Mouse (Mus musculus): Measurements from ENCODE around the gene Eml2. TPM values are rescaled to one million over a fixed set of nuclear protein-coding genes. Genes with fewer than 3 reads are reported as not detected.

The Eml2 gene
- polyA plus RNA-seq, 1 experiment from 2014 or later: 2.8 TPM

DNA sequence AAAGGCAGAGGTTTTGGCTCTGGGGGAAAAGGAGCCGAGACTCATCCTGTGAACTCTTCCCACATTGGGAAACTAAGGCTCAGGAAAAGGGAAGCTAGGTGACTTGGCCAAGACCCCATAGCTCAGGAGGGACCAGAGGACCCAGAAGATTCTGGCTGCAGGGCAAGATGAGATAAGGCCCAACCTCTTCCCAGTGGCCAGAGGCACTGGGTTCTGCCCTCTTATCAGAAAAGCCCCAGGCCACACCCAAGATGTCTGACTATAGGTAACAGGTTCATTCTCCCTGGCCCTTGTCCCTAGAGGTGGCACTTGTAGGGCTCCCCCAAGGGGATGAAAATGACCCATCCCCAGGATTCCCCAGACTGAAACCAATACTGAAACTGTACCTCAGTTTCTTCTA lies 70.6 kb downstream of the Eml2 start:
- Histone ChIP-seq H3K27me3 (ENCODE audit: control insufficient read depth, insufficient read depth, low read length) (no peaks in the 10 kb centered on the region), H3K4me1 (ENCODE audit: control insufficient read depth, insufficient read depth, low read length) (no peaks in the 10 kb centered on the region), H3K27ac (ENCODE audit: low read depth, low read length) (no peak overlapping the region), H3K4me2 (replicated peaks; ENCODE audit: low read depth, low read length) (no peak overlapping the region), H3K9ac (ENCODE audit: low read depth, low read length) (no peak overlapping the region), H3K4me3 (ENCODE audit: low read length) (no peak overlapping the region), H3K36me3 (ENCODE audit: control insufficient read depth, insufficient read depth, low read length) (peaks cover 25% of the 10 kb centered on the region), H3K9me3 (ENCODE audit: control insufficient read depth, low read length) (no peaks in the 10 kb centered on the region)
- WGBS: 100% methylated on average over 1 of the region's 1 CpGs
- ATAC-seq (ENCODE audit: low FRiP score, low TSS enrichment): no peak

DNA sequence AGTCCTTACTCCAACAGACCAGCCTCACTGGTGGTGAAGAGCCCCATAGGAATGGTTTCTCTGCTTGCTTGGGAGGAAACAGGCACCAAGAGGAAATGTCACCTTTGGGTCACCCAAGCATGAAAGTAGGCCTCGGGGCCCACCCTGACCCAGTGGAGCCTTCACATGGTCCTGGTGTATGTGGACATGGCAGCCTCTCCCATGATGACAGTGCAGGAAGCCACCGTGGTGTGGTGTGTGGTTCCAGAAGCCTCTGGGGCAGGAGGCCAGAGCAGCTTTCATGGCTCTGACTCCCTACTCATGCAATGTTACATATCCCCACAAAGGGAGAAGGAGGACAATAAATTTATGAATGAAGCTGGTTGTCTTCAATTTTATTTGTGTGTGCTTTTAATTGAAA lies 71.3 kb downstream of the Eml2 start:
- H3K36me3 ChIP-seq (ENCODE audit: control insufficient read depth, insufficient read depth, low read length): peaks cover 25% of the 10 kb centered on the region
- H3K4me3 ChIP-seq (ENCODE audit: low read length): no peak overlapping the region
- no peaks in the 10 kb centered on the region for H3K9me3 ChIP-seq (ENCODE audit: control insufficient read depth, low read length)
- no peaks in the 10 kb centered on the region for H3K27me3 ChIP-seq (ENCODE audit: control insufficient read depth, insufficient read depth, low read length)
- WGBS: 79% methylated on average over 2 of the region's 2 CpGs
- no peak overlapping the region for H3K9ac ChIP-seq (ENCODE audit: low read depth, low read length)
- H3K27ac ChIP-seq (ENCODE audit: low read depth, low read length): no peak overlapping the region
- H3K4me1 ChIP-seq (ENCODE audit: control insufficient read depth, insufficient read depth, low read length): no peaks in the 10 kb centered on the region
- no peak overlapping the region for H3K4me2 ChIP-seq (replicated peaks; ENCODE audit: low read depth, low read length)
- no peak for ATAC-seq (ENCODE audit: low FRiP score, low TSS enrichment)

DNA sequence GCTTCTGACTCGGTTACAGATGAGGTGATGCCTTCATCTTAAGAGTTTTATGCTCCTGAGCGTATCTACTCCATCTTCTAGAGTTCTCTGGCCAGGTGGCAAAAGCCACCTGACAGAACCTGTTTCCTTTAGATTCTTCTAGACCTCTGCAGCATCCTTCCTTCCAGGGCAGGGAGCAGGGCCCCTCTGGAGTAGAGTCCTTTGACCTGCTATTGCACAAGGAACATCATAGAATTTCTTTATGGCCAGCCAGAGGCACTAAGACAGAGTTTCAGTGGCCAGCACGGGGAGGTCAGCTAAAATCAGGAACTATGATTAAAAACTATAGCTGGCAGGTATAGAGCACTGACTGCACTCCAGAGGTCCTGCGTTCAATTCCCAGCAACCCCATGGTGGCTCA lies 75.9 kb downstream of the Eml2 start:
- no peak for ATAC-seq (ENCODE audit: low FRiP score, low TSS enrichment)

DNA sequence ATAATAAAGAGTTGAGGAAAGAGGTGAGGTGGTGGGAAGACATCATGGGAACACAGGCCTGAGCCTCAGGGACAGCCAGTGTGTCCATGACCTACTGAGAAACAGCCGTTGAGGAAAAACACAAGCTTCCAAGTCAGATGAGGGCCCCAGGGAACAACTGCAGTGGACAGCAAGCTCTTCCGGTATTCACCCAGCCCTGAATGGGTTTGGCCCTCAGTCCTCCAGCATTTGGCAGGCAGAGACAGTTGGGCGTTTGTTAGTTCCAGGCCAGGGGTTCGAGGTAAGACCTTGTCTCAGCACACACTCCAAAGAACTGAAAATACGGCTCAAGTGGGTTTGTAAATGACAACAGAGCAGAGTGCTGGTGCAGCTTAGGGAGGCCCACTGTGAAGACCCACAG lies 77.2 kb downstream of the Eml2 start:
- WGBS: 70% methylated on average over 5 of the region's 5 CpGs
- Histone ChIP-seq H3K27me3 (ENCODE audit: control insufficient read depth, insufficient read depth, low read length) (no peaks in the 10 kb centered on the region), H3K9me3 (ENCODE audit: control insufficient read depth, low read length) (no peaks in the 10 kb centered on the region), H3K4me2 (replicated peaks; ENCODE audit: low read depth, low read length) (no peak overlapping the region), H3K9ac (ENCODE audit: low read depth, low read length) (no peak overlapping the region), H3K4me3 (ENCODE audit: low read length) (no peak overlapping the region), H3K27ac (ENCODE audit: low read depth, low read length) (no peak overlapping the region), H3K36me3 (ENCODE audit: control insufficient read depth, insufficient read depth, low read length) (peaks cover 33% of the 10 kb centered on the region), H3K4me1 (ENCODE audit: control insufficient read depth, insufficient read depth, low read length) (no peaks in the 10 kb centered on the region)
- ATAC-seq (ENCODE audit: low FRiP score, low TSS enrichment): no peak

More for the DNA sequence above, 75.9 kb downstream of the Eml2 start:
- no peak overlapping the region for H3K27ac ChIP-seq (ENCODE audit: low read depth, low read length)
- H3K9me3 ChIP-seq (ENCODE audit: control insufficient read depth, low read length): no peaks in the 10 kb centered on the region
- H3K4me1 ChIP-seq (ENCODE audit: control insufficient read depth, insufficient read depth, low read length): no peaks in the 10 kb centered on the region
- no peak overlapping the region for H3K9ac ChIP-seq (ENCODE audit: low read depth, low read length)
- no peak overlapping the region for H3K4me3 ChIP-seq (ENCODE audit: low read length)
- WGBS: 85% methylated on average over 4 of the region's 4 CpGs
- no peak overlapping the region for H3K4me2 ChIP-seq (replicated peaks; ENCODE audit: low read depth, low read length)
- H3K36me3 ChIP-seq (ENCODE audit: control insufficient read depth, insufficient read depth, low read length): peaks cover 25% of the 10 kb centered on the region
- H3K27me3 ChIP-seq (ENCODE audit: control insufficient read depth, insufficient read depth, low read length): no peaks in the 10 kb centered on the region

DNA sequence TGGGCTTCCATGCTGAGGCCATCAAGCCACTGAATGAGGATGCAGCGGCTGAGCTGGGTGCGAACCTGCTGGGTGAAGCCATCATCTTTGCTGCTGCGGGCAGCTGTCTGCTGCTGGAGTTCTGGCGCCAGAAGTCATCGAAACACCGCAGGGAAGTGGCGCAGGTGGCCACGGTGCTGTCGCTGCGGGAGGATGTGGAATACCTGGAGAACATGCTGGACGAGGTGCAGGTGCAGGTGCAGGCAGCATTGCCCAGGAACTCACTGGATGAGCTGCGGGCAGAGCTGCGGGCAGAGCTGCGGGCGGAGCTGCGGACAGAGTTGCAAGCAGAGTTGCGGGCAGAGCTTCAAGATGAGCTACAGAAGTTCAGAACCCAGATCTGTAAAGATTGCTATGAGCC lies 79.2 kb downstream of the Eml2 start:
- Histone ChIP-seq H3K4me3 (ENCODE audit: low read length) (no peak overlapping the region), H3K4me2 (replicated peaks; ENCODE audit: low read depth, low read length) (no peak overlapping the region), H3K9ac (ENCODE audit: low read depth, low read length) (no peak overlapping the region), H3K9me3 (ENCODE audit: control insufficient read depth, low read length) (no peaks in the 10 kb centered on the region), H3K4me1 (ENCODE audit: control insufficient read depth, insufficient read depth, low read length) (no peaks in the 10 kb centered on the region), H3K27ac (ENCODE audit: low read depth, low read length) (no peak overlapping the region), H3K27me3 (ENCODE audit: control insufficient read depth, insufficient read depth, low read length) (no peaks in the 10 kb centered on the region), H3K36me3 (ENCODE audit: control insufficient read depth, insufficient read depth, low read length) (peaks cover 53% of the 10 kb centered on the region)
- ATAC-seq (ENCODE audit: low FRiP score, low TSS enrichment): no peak
- 86% methylated on average over 17 of the region's 17 CpGs for WGBS

MicroRNAs within 50 kb of the gene (microRNA counts, 519-probe panel; counts per million panel counts)
- microRNA mmu-miR-330: not detected

Small RNA genes lying within 50 kb of the gene (microRNA-seq; reads per million reads assigned to microRNA genes)
- 268 reads per million, percentile 67 among the genes with 10 or more reads in this experiment for gene Mir330

Other genes starting within 250 kb of the Eml2 start
- not detected in 2 replicates for gene Nanos2, start 189.0 kb upstream of the Eml2 start, polyA plus RNA-seq (2014; fragmentation: Nextera tagmentation; extraction: Ambion mirVana)
- gene Mypop, start 185.2 kb upstream of the Eml2 start, polyA plus RNA-seq (2014; fragmentation: Nextera tagmentation; extraction: Ambion mirVana): 3.9 and 4.9 TPM in 2 replicates
- 28.6 and 30.3 TPM in 2 replicates for gene Irf2bp1, start 172.4 kb upstream of the Eml2 start, polyA plus RNA-seq (2014; fragmentation: Nextera tagmentation; extraction: Ambion mirVana)
- not detected in 2 replicates for gene Foxa3, start 152.9 kb upstream of the Eml2 start, polyA plus RNA-seq (2014; fragmentation: Nextera tagmentation; extraction: Ambion mirVana)
- gene Sympk, start 152.0 kb upstream of the Eml2 start, polyA plus RNA-seq (2014; fragmentation: Nextera tagmentation; extraction: Ambion mirVana): 26.7 and 39.4 TPM in 2 replicates
- not detected in 2 replicates for gene Rsph6a, start 121.7 kb upstream of the Eml2 start, polyA plus RNA-seq (2014; fragmentation: Nextera tagmentation; extraction: Ambion mirVana)
- gene Dmwd, start 100.2 kb upstream of the Eml2 start, polyA plus RNA-seq (2014; fragmentation: Nextera tagmentation; extraction: Ambion mirVana): 20.5 and 23.2 TPM in 2 replicates
- 12.1 and 14.9 TPM in 2 replicates for gene Dmpk, start 92.6 kb upstream of the Eml2 start, polyA plus RNA-seq (2014; fragmentation: Nextera tagmentation; extraction: Ambion mirVana)
- 13.3 and 13.6 TPM in 2 replicates for gene Six5, start 81.8 kb upstream of the Eml2 start, polyA plus RNA-seq (2014; fragmentation: Nextera tagmentation; extraction: Ambion mirVana)
- 2.3 and 4.5 TPM in 2 replicates for gene Gm4969, start 58.1 kb upstream of the Eml2 start, polyA plus RNA-seq (2014; fragmentation: Nextera tagmentation; extraction: Ambion mirVana)
- 5.7 and 10.0 TPM in 2 replicates for gene Fbxo46, start 56.6 kb upstream of the Eml2 start, polyA plus RNA-seq (2014; fragmentation: Nextera tagmentation; extraction: Ambion mirVana)
- gene Qpctl, start 27.1 kb upstream of the Eml2 start, polyA plus RNA-seq (2014; fragmentation: Nextera tagmentation; extraction: Ambion mirVana): 8.9 and 12.8 TPM in 2 replicates
- 155 and 205 TPM in 2 replicates for gene Snrpd2, start 26.7 kb upstream of the Eml2 start, polyA plus RNA-seq (2014; fragmentation: Nextera tagmentation; extraction: Ambion mirVana)
- 0.31 and 0.45 TPM in 2 replicates for gene Gipr, start 10.3 kb upstream of the Eml2 start, polyA plus RNA-seq (2014; fragmentation: Nextera tagmentation; extraction: Ambion mirVana)
- gene Gpr4, start 36.1 kb downstream of the Eml2 start, polyA plus RNA-seq (2014; fragmentation: Nextera tagmentation; extraction: Ambion mirVana): 2.4 and 3.4 TPM in 2 replicates
- gene Opa3, start 51.9 kb downstream of the Eml2 start, polyA plus RNA-seq (2014; fragmentation: Nextera tagmentation; extraction: Ambion mirVana): 33.3 and 44.6 TPM in 2 replicates
- gene Vasp, start 95.4 kb downstream of the Eml2 start, polyA plus RNA-seq (2014; fragmentation: Nextera tagmentation; extraction: Ambion mirVana): 54.2 and 56.5 TPM in 2 replicates
- gene Ppm1n, start 103.6 kb downstream of the Eml2 start, polyA plus RNA-seq (2014; fragmentation: Nextera tagmentation; extraction: Ambion mirVana): not detected in 2 replicates
- gene Rtn2, start 106.2 kb downstream of the Eml2 start, polyA plus RNA-seq (2014; fragmentation: Nextera tagmentation; extraction: Ambion mirVana): 5.4 and 5.7 TPM in 2 replicates
- 0.14 and 0.20 TPM in 2 replicates for gene Fosb, start 133.6 kb downstream of the Eml2 start, polyA plus RNA-seq (2014; fragmentation: Nextera tagmentation; extraction: Ambion mirVana)
- gene Ercc1, start 168.4 kb downstream of the Eml2 start, polyA plus RNA-seq (2014; fragmentation: Nextera tagmentation; extraction: Ambion mirVana): 95.2 and 102 TPM in 2 replicates
- 21.9 and 26.8 TPM in 2 replicates for gene Cd3eap, start 183.1 kb downstream of the Eml2 start, polyA plus RNA-seq (2014; fragmentation: Nextera tagmentation; extraction: Ambion mirVana)
- gene Ppp1r13l, start 183.3 kb downstream of the Eml2 start, polyA plus RNA-seq (2014; fragmentation: Nextera tagmentation; extraction: Ambion mirVana): 5.4 and 7.8 TPM in 2 replicates
- gene Ercc2, start 205.6 kb downstream of the Eml2 start, polyA plus RNA-seq (2014; fragmentation: Nextera tagmentation; extraction: Ambion mirVana): 11.9 and 12.6 TPM in 2 replicates
- 5.7 and 6.7 TPM in 2 replicates for gene Klc3, start 227.7 kb downstream of the Eml2 start, polyA plus RNA-seq (2014; fragmentation: Nextera tagmentation; extraction: Ambion mirVana)
- gene Ckm, start 228.4 kb downstream of the Eml2 start, polyA plus RNA-seq (2014; fragmentation: Nextera tagmentation; extraction: Ambion mirVana): 0.20 and 0.69 TPM in 2 replicates

Data from kidney, embryonic 14.5 days (tissue).